Mouse (Mus musculus): ENCODE results near the gene Zfp174.

DNA sequence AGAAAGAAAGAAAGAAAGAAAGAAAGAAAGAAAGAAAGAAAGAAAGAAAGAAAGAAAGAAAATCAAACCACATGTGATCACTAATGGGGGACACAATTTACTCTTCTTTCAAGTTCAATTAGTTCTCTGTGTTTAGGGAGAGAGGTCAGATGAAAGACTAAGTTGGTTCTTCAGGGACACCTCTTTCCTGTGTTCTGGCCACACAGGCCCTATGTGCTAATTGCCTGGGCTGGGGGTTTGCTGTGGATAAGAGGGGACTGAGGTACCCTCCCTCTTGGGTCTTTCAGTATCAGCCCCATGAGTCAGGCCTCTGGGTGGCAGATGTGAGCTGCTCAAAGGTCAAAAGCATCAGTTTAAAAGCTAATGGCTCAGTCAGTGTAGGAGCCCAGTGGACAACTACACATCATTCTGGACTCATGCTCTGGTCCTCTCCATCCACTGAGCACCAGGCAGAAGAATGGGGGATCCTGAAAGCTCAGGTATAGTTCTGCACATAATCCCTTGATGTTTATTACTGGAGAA lies 16.4 kb upstream of the Zfp174 start, which contains the start of gene Olfr15:
- no peak for TF ChIP-seq CTCF (IDR thresholded peaks at IDR 0.05; ENCODE audit: control insufficient read depth, insufficient read depth, insufficient read length)
- TF ChIP-seq CEBPB (IDR thresholded peaks at IDR 0.05; ENCODE audit: low read depth): no peak

All from C2C12 (cell line).